Mouse (Mus musculus) 3T3-L1 (cell line): ENCODE results near the gene Gm11596.
"Not testable (repeated sequence)": the region's sequence is repeated elsewhere in the genome, so short reads cannot be mapped to it uniquely, and the experiment has no call there.

Experiments
- DNase-seq: peaks from one replicate; pipeline ENCODE4 v3.0.0-alpha.2; 2015; ENCODE audit warnings: low read depth, low spot score

Gene Gm11596

GRCm38 (mm10) chr11:99793367-99793766, at the start of gene Gm11596:
TSS of gene Gm11596 (minus strand) at chr11:99793467.
- DNase-seq = no peak

- no peak for DNase-seq
These were observed 48.9 kb upstream of the Gm11596 start for GRCm38 (mm10) chr11:99842185-99842584.

GRCm38 (mm10) chr11:99837966-99838365, 44.7 kb upstream of the Gm11596 start, which contains the start of gene 2300003K06Rik:
TSS of gene 2300003K06Rik (minus strand) at chr11:99838066.
- DNase-seq = no peak

- not testable (repeated sequence) for DNase-seq
These were observed 22.3 kb upstream of the Gm11596 start, which contains the start of gene Gm11564 for GRCm38 (mm10) chr11:99815566-99815965. TSS of gene Gm11564 (minus strand) at chr11:99815666.

- not testable (repeated sequence) for DNase-seq
These were observed 16.5 kb upstream of the Gm11596 start, which contains the start of gene Krtap4-13 for GRCm38 (mm10) chr11:99809792-99810191. TSS of gene Krtap4-13 (minus strand) at chr11:99809892.

GRCm38 (mm10) chr11:99804346-99804745, 11.1 kb upstream of the Gm11596 start, which contains the start of gene Gm11554:
TSS of gene Gm11554 (minus strand) at chr11:99804446.
- DNase-seq = not testable (repeated sequence)

- DNase-seq = not testable (repeated sequence)
These were observed 5.6 kb upstream of the Gm11596 start, which contains the start of gene Gm11569 for GRCm38 (mm10) chr11:99798832-99799231. TSS of gene Gm11569 (minus strand) at chr11:99798932.

GRCm38 (mm10) chr11:99784900-99785299, 8.4 kb downstream of the Gm11596 start, which contains the start of gene Krtap4-9:
TSS of gene Krtap4-9 (plus strand) at chr11:99785200.
- DNase-seq = not testable (repeated sequence)

GRCm38 (mm10) chr11:99780604-99781003, 12.7 kb downstream of the Gm11596 start, which contains the start of gene Krtap4-8:
TSS of gene Krtap4-8 (minus strand) at chr11:99780704.
- DNase-seq = no peak

- no peak for DNase-seq
These were observed 14.9 kb downstream of the Gm11596 start for GRCm38 (mm10) chr11:99778401-99778800.

- DNase-seq = not testable (repeated sequence)
These were observed 20.5 kb downstream of the Gm11596 start, which contains the start of gene Gm11595 for GRCm38 (mm10) chr11:99772813-99773212. TSS of gene Gm11595 (minus strand) at chr11:99772913.

GRCm38 (mm10) chr11:99768410-99768809, 24.9 kb downstream of the Gm11596 start:
- peak; percentile 89 for DNase-seq

GRCm38 (mm10) chr11:99758877-99759276, 34.4 kb downstream of the Gm11596 start:
- no peak for DNase-seq

- no peak for DNase-seq
These were observed 49.3 kb downstream of the Gm11596 start for GRCm38 (mm10) chr11:99743985-99744384.
